Mouse (Mus musculus): ENCODE measurements around the gene Mettl5.

- TF ChIP-seq TAL1 (IDR thresholded peaks at IDR 0.05; ENCODE audit: low read length): no peak
- no peak for TF ChIP-seq GATA1 (IDR thresholded peaks at IDR 0.05; ENCODE audit: low read length)
Measured at GRCm38 (mm10) chr2:69826380-69826779, 59.0 kb downstream of the Mettl5 start.
